Mouse (Mus musculus) gastrocnemius, adult 8-10 months (tissue): ENCODE data around the gene Wfdc3. TPM values are rescaled to one million over a fixed set of nuclear protein-coding genes. Genes with fewer than 3 reads are reported as not detected.

Experiments
- total RNA-seq, 4 experiments: library from RNA; stranded (reverse); gene quantifications; 2 replicates each; pipeline ENCODE4 v1.2.4; 2022

Wfdc3 gene
- total RNA-seq, 4 experiments from 2014 or later = not detected

Other genes starting within 250 kb of the Wfdc3 start
- 10 to 100 TPM; 27.2 to 33.2 (median 30.0) TPM for gene Pigt, start 248.4 kb downstream of the Wfdc3 start, total RNA-seq
- gene Wfdc2, start 183.5 kb downstream of the Wfdc3 start, total RNA-seq = not detected
- not detected for gene Spint3, start 172.5 kb downstream of the Wfdc3 start, total RNA-seq
- gene Wfdc6a, start 160.5 kb downstream of the Wfdc3 start, total RNA-seq = not detected
- gene Eppin, start 152.3 kb downstream of the Wfdc3 start, total RNA-seq = not detected
- not detected for gene Wfdc6b, start 132.4 kb downstream of the Wfdc3 start, total RNA-seq
- gene Wfdc8, start 132.3 kb downstream of the Wfdc3 start, total RNA-seq = not detected
- not detected for gene Wfdc16, start 107.1 kb downstream of the Wfdc3 start, total RNA-seq
- gene Wfdc10, start 89.9 kb downstream of the Wfdc3 start, total RNA-seq = not detected
- gene Wfdc9, start 89.3 kb downstream of the Wfdc3 start, total RNA-seq = not detected
- gene Wfdc11, start 71.8 kb downstream of the Wfdc3 start, total RNA-seq = not detected
- gene Wfdc13, start 60.8 kb downstream of the Wfdc3 start, total RNA-seq = not detected
- gene Spint4, start 47.4 kb downstream of the Wfdc3 start, total RNA-seq = not detected
- not detected for gene Spint5, start 30.6 kb downstream of the Wfdc3 start, total RNA-seq
- gene Dnttip1, start 52 bp upstream of the Wfdc3 start, total RNA-seq = 10 to 100 TPM; 15.6 to 21.0 (median 17.7) TPM
- under 1 TPM in 3 of 4 experiments, not detected in 1; 0.29 to 0.38 (median 0.38) TPM for gene Ube2c, start 24.0 kb upstream of the Wfdc3 start, total RNA-seq
- over 10,000 TPM; 10,643 to 17,408 (median 13,587) TPM for gene Tnnc2, start 34.0 kb upstream of the Wfdc3 start, total RNA-seq
- 10 to 100 TPM; 23.5 to 24.8 (median 24.4) TPM for gene Snx21, start 39.9 kb upstream of the Wfdc3 start, total RNA-seq
- gene Acot8, start 59.0 kb upstream of the Wfdc3 start, total RNA-seq = 10 to 100 TPM in 1 of 4 experiments, 1 to 10 TPM in 3; 8.1 to 10.9 (median 8.4) TPM
- 1 to 10 TPM in 3 of 4 experiments, under 1 TPM in 1; 0.90 to 1.7 (median 1.2) TPM for gene Zswim3, start 59.2 kb upstream of the Wfdc3 start, total RNA-seq
- gene Zswim1, start 76.8 kb upstream of the Wfdc3 start, total RNA-seq = 1 to 10 TPM; 4.7 to 5.3 (median 5.0) TPM
- gene Spata25, start 82.6 kb upstream of the Wfdc3 start, total RNA-seq = not detected
- gene Ctsa, start 86.9 kb upstream of the Wfdc3 start, total RNA-seq = 10 to 100 TPM; 51.1 to 55.7 (median 52.7) TPM
- gene Neurl2, start 87.5 kb upstream of the Wfdc3 start, total RNA-seq = 10 to 100 TPM; 39.0 to 44.4 (median 39.5) TPM
- 10 to 100 TPM in 2 of 4 experiments, 1 to 10 TPM in 2; 8.0 to 19.5 (median 11.9) TPM for gene Pltp, start 111.8 kb upstream of the Wfdc3 start, total RNA-seq
- 10 to 100 TPM; 24.1 to 31.0 (median 27.2) TPM for gene Pcif1, start 133.4 kb upstream of the Wfdc3 start, total RNA-seq
- 10 to 100 TPM in 1 of 4 experiments, 1 to 10 TPM in 3; 7.7 to 10.6 (median 8.1) TPM for gene Zfp335, start 165.8 kb upstream of the Wfdc3 start, total RNA-seq
- under 1 TPM; 0.15 to 0.83 (median 0.58) TPM for gene Mmp9, start 194.8 kb upstream of the Wfdc3 start, total RNA-seq
- under 1 TPM; 0.31 to 0.40 (median 0.36) TPM for gene Slc12a5, start 214.9 kb upstream of the Wfdc3 start, total RNA-seq